Mouse (Mus musculus): Measurements from ENCODE around the gene Il6ra.

GRCm38 (mm10) chr3:89868357-89868756 is 44.6 kb downstream of the Il6ra start:
- TF ChIP-seq CTCF (IDR thresholded peaks at IDR 0.05; ENCODE audit: low read depth) (no peak), EP300 (IDR thresholded peaks at IDR 0.05; ENCODE audit: low read depth) (no peak)
